Mouse (Mus musculus) ovary, postnatal 14 days (tissue): Measurements from ENCODE around the gene Gpr107.
"Not testable (repeated sequence)": the region's sequence is repeated elsewhere in the genome, so short reads cannot be mapped to it uniquely, and the experiment has no call there.

Experiments used
- DNase-seq: peaks from one replicate; pipeline ENCODE4 v3.0.0; 2022; ENCODE audit warnings: low spot score

Gene Gpr107

DNA sequence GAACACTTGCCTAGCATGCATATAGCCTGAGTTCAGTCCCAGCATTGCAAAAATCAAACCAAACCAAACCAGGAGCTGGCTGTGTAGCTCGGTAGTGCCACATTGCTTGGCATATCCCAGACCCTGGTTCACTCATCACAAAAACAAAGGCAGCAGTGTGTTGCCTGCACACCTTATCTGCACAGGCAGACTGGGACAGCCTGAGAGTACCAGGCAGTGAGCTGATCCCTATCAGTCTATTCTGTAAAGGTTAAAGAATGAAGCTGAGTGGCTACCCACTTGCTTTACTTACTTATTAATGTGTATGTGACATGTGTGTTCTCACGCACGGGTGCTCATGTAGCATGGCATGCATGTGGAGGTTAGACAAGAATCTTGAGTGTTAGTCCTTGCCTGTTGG lies 4.7 kb downstream of the Gpr107 start:
- DNase-seq, result no peak

GRCm38 (mm10) chr2:31160147-31160920 lies 8.2 kb downstream of the Gpr107 start:
- DNase-seq, result no peak

GRCm38 (mm10) chr2:31161620-31162019 lies 9.5 kb downstream of the Gpr107 start:
- no peak for DNase-seq

DNA sequence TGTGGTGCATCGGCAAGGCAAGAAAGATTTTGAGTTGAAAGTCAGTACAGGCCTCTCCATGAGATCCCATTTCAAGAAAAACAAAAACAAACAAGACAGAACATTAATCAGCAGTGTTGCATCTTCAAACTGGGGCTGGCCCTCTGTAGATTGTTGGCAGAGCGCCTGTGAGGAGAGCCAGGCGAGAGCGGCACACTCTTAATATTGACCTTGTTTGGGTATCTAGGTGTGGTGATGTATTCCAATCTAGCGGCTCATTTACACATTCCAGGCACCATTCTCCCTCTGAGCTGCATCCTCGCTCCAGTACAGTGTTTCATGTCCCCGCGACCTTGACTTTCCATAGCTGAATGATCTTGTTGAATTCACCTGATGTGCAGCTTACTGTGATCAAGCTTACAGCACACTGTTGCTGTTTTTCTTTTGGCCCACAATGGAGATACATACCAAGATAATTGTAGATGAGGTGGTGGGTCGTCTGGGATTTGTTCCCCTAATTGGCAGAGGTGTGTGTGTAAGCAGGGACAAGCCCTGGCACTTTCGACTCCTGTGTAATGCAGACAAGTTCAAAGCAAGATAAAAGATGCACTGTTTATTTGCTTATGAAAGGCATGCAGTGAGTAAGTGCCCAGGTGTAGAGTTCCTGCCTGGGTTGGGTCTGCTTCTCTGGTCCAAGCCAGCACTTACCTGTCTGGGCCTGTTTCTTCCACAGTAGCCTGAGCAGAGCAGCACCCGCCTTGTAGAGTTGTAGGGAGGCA lies 11.4 kb downstream of the Gpr107 start:
- no peak for DNase-seq

GRCm38 (mm10) chr2:31164841-31165455 lies 12.8 kb downstream of the Gpr107 start:
- no peak for DNase-seq

- no peak for DNase-seq
Measured at GRCm38 (mm10) chr2:31165529-31165928, 13.4 kb downstream of the Gpr107 start.

DNA sequence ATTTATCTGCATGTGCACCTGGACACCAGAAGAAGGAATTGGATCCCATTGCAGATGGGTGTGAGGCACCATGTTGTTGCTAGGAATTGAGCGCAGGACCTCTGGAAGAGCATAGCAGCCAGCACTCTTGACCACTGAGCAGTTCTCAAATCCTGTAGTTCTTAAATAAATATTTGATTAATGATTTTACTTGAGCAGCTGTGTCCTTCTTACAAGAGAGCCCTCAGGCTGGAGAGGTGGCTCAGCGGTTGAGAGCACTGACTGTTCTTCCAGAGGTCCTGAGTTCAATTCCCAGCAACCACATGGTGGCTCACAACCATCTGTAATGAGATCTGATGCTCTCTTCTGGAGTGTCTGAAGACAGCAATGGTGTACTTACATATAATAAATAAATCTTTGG lies 15.5 kb downstream of the Gpr107 start:
- not testable (repeated sequence) for DNase-seq

- no peak for DNase-seq
Measured at GRCm38 (mm10) chr2:31169001-31169400, 16.9 kb downstream of the Gpr107 start.

GRCm38 (mm10) chr2:31170164-31170563 lies 18.0 kb downstream of the Gpr107 start:
- no peak for DNase-seq

DNA sequence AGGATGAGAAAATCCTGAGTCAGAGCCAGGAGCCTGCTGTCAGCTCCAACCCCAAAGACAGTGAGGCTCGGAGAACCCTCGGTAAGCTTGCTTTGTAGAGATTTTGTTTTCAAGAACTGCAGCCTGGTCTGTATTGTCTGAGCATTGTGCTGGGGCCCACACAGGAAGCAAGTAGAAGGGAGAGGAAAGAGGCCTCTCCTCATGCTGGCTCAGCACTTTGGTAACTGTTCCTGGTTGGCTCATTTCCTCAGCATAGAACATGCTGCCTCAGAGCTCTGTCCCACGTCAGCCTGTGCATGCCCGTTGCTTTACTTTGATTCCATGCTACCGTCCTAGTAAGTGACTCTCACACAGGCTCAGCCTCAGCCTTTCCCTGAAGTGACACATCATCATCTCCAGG lies 19.9 kb downstream of the Gpr107 start:
- DNase-seq, result no peak

GRCm38 (mm10) chr2:31172536-31172935 lies 20.4 kb downstream of the Gpr107 start:
- DNase-seq, result no peak

- no peak for DNase-seq
Measured at GRCm38 (mm10) chr2:31173290-31173689, 21.2 kb downstream of the Gpr107 start.

- DNase-seq, result not testable (repeated sequence)
Measured at GRCm38 (mm10) chr2:31178593-31178992, 26.5 kb downstream of the Gpr107 start.

DNA sequence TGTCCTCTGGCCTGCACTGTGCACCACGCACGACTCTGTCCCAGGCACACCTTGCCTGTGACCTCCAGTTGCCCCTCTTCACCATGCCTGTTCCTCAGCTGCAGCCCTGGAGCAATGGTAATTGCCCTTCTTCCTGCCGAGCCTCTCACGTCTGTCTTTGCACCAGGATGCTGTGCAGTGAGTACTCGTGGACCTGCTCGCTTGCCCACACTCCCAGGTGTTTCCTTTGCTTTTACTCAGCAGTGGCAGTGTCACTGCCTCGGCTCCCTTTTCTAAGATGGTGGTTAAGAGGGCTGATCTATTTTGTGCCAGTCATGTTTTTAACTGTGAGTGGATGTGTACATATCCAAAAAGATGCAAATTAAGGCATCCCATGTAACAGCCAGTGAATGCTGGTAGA lies 27.4 kb downstream of the Gpr107 start:
- no peak for DNase-seq

DNA sequence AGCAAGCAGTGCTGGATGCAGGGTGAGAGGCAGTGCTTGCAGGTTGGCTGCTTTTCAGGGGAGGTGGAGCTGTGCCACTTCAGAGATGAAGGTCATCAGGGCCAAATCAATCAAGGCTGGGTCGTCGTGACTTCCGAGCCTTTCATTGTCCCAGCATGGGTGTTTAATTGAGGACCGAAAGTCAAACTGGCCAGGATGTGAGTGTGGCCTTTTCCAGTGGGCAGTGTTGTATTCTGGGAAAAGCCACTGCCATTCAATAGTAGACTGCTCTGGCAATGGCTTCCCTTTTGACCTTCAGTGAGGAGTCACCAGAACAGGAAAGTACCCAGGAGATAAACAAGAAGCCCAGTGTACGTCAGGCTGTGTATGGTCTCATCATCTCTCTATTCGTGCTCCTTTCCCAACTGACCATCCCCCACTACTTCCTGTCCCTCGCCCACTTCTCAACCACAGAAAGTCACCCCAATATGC lies 28.0 kb downstream of the Gpr107 start:
- no peak for DNase-seq

DNA sequence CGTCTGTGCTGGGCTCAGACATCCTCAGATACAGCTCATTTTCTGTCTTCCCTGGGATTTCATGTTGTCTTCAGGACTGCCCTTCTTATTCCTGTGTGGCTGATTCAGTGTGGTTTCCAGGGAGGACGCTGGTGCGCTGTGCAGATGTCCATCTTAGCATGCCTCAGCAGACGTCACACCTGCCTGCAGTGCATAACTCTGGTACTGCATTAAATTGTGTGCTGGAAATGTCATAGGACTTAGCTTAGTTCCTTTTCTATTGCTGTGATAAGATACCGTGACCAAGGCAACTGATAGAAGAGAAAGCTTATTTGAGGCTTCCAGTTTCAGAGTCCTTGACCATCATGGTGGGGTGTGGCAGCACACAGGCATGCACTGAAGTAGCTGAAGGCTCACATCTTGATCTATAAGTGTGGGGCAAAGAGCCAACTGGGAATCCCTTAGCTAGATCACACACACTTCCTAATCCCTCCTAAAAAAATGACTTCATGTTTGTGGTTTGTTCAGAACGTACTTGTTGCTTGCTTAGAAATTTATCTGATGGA lies 30.7 kb downstream of the Gpr107 start:
- no peak for DNase-seq

DNA sequence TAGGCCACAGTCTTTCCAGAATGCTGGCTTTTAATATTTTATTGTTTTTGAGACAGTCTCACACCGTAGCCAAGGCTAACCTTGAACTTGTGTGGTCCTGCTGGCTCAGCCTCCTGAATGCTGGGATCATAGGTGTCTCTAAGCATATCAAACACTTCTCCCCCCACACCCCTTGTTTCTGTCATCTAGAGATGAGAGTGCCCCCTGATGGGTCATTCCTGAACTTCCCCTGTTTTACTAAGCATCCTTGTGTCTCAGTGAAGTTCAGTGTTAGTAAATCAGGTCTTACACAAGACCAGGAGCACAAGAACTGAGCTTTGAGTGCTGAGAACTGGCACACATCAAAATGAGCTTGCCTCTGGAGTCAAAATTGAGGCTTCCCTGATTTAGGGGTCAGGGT lies 31.7 kb downstream of the Gpr107 start:
- DNase-seq, result no peak

DNA sequence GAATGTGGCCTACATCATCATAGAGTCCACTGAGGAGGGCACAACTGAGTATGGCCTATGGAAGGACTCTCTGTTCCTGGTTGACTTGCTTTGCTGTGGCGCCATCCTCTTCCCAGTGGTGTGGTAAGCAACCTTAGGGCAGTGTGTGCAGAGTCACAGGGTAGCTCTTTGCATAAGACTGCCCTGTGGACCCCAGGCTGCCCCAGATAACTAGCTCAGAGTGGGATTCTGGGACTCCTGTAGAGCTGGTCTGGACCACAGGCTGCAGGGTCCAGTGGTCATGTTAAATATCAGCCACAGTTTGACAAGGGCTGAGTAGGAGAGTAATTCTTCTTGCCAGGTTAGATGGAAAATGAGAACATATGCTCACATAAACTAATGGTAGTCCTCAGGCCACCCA lies 36.6 kb downstream of the Gpr107 start:
- no peak for DNase-seq

DNA sequence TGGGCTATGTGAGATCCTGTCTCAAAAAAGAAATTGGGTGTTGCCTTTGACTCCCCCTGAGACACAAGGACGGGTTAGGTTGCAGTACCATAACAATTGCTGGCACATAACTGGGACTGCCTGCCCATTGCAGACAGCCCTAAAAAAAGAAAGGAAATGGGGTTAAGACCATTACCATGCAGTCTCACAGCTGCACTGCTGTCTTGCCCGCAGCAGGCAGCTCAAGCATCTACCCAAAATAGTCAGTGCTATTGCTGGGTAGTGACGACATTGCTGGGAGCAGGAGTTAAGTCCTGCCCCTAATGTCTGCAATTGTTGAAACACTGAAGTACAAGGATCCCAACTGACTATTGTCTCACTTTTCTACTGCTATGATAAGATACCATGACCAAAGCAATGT lies 37.5 kb downstream of the Gpr107 start:
- DNase-seq, result no peak

GRCm38 (mm10) chr2:31191765-31192164 lies 39.6 kb downstream of the Gpr107 start:
- DNase-seq, result no peak

DNA sequence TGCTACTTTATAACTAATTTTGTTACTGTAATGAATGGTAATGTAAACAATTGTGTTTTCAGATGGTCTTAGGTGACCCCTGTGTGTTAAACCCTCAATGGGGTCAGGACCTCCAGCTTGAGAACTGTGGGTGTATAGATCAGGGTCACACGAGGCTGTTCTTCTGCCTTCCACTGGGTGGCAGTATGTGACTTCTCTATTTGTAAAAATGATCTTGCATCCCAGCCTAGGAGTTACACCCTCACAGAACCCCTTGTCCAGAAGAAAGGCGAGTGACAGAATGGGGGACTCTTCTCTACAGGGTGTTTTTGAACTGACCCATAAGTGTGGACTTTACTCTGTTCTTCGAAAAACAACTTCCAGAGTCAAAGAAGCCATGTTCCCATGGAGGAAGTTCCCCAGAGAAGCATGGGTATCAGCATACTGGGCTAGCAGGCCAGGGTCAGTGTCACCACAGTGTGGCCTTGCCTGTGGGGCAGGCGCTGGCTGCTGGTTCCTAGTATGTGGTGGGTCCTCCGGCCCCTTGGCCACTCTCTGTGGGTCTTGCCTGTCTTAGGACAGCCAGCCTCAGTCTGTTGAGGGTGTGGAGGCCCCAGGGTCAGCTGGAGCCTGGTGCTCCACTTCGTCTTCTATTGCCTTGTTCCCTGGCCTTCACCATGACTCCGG lies 42.4 kb downstream of the Gpr107 start:
- DNase-seq, result peak; percentile 40

- DNase-seq, result no peak
Measured at GRCm38 (mm10) chr2:31198621-31199020, 46.5 kb downstream of the Gpr107 start.
